Mouse (Mus musculus) ES-Bruce4 (cell line): ENCODE data around the gene N4bp2l2. TPM values are rescaled to one million over a fixed set of nuclear protein-coding genes. Genes with fewer than 3 reads are reported as not detected.
"Not testable (repeated sequence)": the region's sequence is repeated elsewhere in the genome, so short reads cannot be mapped to it uniquely, and the experiment has no call there.

Source experiments
- H3K27ac ChIP-seq: 2 replicates; pipeline ENCODE4 v1.5.1; 2012; ENCODE audit warnings: low read length, inconsistent platforms; ENCODE audit not compliant: insufficient read depth
- H3K27me3 ChIP-seq: 2 replicates; pipeline ENCODE4 v1.6.1; 2012; ENCODE audit warnings: mild to moderate bottlenecking, low read length, inconsistent platforms; ENCODE audit not compliant: control insufficient read depth, poor library complexity, insufficient read depth, severe bottlenecking
- H3K36me3 ChIP-seq: 2 replicates; pipeline ENCODE4 v1.6.1; 2012; ENCODE audit warnings: inconsistent platforms, mild to moderate bottlenecking, low read length, moderate library complexity; ENCODE audit not compliant: control insufficient read depth, poor library complexity, insufficient read depth, severe bottlenecking
- H3K4me1 ChIP-seq: one replicate; pipeline ENCODE4 v1.8.1; 2011; ENCODE audit warnings: low read length; ENCODE audit not compliant: control insufficient read depth, insufficient read depth
- H3K4me3 ChIP-seq: 2 replicates; pipeline ENCODE4 v1.5.1; 2011; ENCODE audit warnings: low read depth, mild to moderate bottlenecking, low read length
- H3K9ac ChIP-seq: 2 replicates; pipeline ENCODE4 v1.6.1; 2012; ENCODE audit warnings: low read depth, mild to moderate bottlenecking, inconsistent platforms; ENCODE audit not compliant: poor library complexity, severe bottlenecking
- H3K9me3 ChIP-seq: replicated peaks from 2 replicates; pipeline ENCODE4 v1.6.1; 2012; ENCODE audit warnings: mild to moderate bottlenecking, low read length, inconsistent platforms; ENCODE audit not compliant: control insufficient read depth, poor library complexity, insufficient read depth, severe bottlenecking
- CTCF ChIP-seq: IDR thresholded peaks from one replicate; pipeline ENCODE4 v1.8.1; 2011; ENCODE audit warnings: low read depth, low read length
- EP300 ChIP-seq: IDR thresholded peaks from 2 replicates; pipeline ENCODE4 v1.6.1; 2011; ENCODE audit warnings: low read depth, low read length; ENCODE audit not compliant: insufficient read depth
- POLR2A ChIP-seq: IDR thresholded peaks from one replicate; pipeline ENCODE4 v1.8.1; 2011; ENCODE audit warnings: low read length; ENCODE audit not compliant: insufficient read depth
- polyA plus RNA-seq: library from polyadenylated mRNA; stranded (reverse); fragments of >200 nt; gene quantifications from 2 replicates; pipeline ENCODE4 v1.2.4, GENCODE M21; 2011; ENCODE audit warnings: low read depth; ENCODE audit not compliant: missing spikeins, insufficient read depth, insufficient read length

N4bp2l2 gene
- polyA plus RNA-seq, 1 experiment: 179 TPM

DNA sequence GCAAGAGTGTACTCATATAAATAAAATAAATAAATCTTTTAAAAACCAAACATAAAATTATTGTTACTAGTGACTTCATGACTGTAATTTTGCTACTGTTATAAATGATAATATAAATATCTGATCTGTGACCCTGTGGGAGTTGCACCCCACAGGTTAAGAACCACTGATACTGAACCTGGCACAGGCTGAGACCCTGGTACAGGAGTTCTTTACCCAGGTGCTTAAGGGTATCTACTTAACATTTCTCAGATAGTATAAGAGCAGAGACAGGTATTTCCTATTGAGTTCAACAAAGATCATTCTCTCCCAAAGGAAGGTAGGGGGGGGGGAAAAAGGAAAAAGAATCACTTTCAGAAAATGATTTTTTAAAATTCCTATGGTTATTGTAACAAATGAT lies 11.4 kb downstream of the N4bp2l2 start:
- peaks cover 18% of the 10 kb centered on the region for H3K36me3 ChIP-seq
- no peak overlapping the region for H3K9ac ChIP-seq
- H3K4me3 ChIP-seq: no peak overlapping the region
- no peaks in the 10 kb centered on the region for H3K4me1 ChIP-seq
- no peaks in the 10 kb centered on the region for H3K27me3 ChIP-seq
- no peak overlapping the region for H3K27ac ChIP-seq
- no peaks in the 10 kb centered on the region for H3K9me3 ChIP-seq
- TF ChIP-seq CTCF (no peak), POLR2A (no peak), EP300 (no peak)

DNA sequence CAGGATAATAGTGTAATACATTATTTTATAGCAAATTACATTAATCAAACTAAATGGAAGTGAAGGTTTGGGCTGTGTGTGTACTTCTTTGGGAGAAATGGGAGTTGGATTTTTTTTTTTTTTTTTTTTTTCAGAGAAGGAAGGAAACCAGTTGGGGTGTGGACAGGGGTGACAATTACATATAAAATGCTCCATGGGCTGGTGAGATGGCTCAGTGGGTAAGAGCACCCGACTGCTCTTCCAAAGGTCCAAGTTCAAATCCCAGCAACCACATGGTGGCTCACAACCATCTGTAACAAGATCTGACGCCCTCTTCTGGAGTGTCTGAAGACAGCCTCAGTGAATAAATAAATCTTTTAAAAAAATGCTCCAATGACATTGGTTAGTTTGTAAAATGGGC lies 13.4 kb downstream of the N4bp2l2 start:
- no peak for TF ChIP-seq POLR2A
- no peak for TF ChIP-seq EP300
- no peak for TF ChIP-seq CTCF
- Histone ChIP-seq H3K27me3 (no peaks in the 10 kb centered on the region), H3K9me3 (no peaks in the 10 kb centered on the region), H3K9ac (no peak overlapping the region), H3K36me3 (peaks cover 22% of the 10 kb centered on the region), H3K4me3 (no peak overlapping the region), H3K27ac (no peak overlapping the region), H3K4me1 (no peaks in the 10 kb centered on the region)

DNA sequence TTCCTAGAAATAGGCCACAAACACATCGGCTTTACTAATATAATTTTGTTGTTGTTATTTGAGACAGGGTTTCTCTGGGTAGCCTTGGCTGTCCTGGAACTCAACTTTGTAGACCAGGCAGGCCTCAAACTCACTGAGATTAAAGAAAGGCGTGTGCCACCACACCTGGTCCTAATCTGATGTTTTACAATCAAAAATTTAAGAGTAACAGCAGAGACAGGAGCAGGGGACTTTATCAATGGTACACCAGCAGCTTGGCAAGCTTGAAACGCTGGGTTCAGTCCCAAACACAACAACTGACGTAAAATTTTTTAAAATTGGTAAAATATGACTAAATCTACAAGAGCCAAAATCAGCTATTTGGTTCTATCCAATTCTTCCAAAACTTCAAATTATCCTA lies 21.1 kb downstream of the N4bp2l2 start:
- no peaks in the 10 kb centered on the region for H3K4me1 ChIP-seq
- no peaks in the 10 kb centered on the region for H3K27me3 ChIP-seq
- no peak overlapping the region for H3K9ac ChIP-seq
- no peak overlapping the region for H3K4me3 ChIP-seq
- no peak overlapping the region for H3K27ac ChIP-seq
- TF ChIP-seq CTCF (no peak), EP300 (no peak), POLR2A (no peak)
- H3K36me3 ChIP-seq: peaks cover 47% of the 10 kb centered on the region
- H3K9me3 ChIP-seq: no peaks in the 10 kb centered on the region

DNA sequence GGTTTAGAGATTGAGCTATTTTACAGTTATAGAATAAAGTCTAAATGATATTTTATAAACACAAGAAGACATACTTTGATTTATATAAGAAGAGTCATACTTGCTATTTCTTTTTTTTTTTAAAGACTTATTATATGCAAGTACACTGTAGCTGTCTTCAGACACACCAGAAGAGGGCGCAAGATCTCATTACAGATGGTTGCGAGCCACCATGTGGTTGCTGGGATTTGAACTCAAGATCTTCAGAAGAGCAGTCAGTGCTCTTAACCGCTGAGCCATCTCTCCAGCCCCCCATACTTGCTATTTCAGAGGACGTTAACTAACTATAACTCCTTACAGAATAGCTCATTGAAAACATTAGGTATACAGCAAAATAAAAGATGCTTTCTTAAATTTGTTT lies 22.6 kb downstream of the N4bp2l2 start:
- not testable (repeated sequence) for H3K27ac ChIP-seq, H3K4me1 ChIP-seq, H3K27me3 ChIP-seq, H3K4me3 ChIP-seq, H3K9ac ChIP-seq, H3K9me3 ChIP-seq
- peaks cover 36% of the 10 kb centered on the region for H3K36me3 ChIP-seq

DNA sequence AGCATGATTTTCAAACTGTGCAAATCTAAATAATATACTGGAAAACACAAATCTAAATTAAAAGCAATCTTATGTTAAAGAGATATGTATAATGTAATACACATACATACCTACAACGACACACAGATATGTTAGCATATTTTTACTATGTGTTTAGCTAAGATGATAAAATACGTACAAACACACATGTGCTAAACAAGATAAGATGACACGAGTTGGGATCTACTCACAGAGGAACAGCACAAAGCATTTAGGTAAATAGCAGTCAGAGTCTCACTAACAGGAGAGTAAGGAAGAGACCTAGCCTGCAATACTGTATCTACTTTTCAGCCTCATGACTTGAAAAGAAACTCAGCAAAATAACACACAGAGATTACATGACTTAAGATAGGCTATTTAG lies 24.5 kb downstream of the N4bp2l2 start:
- Histone ChIP-seq H3K27ac (no peak overlapping the region), H3K9ac (no peak overlapping the region), H3K9me3 (no peaks in the 10 kb centered on the region), H3K27me3 (no peaks in the 10 kb centered on the region), H3K36me3 (peaks cover 32% of the 10 kb centered on the region), H3K4me1 (no peaks in the 10 kb centered on the region), H3K4me3 (no peak overlapping the region)
- TF ChIP-seq CTCF (no peak), POLR2A (no peak), EP300 (no peak)

DNA sequence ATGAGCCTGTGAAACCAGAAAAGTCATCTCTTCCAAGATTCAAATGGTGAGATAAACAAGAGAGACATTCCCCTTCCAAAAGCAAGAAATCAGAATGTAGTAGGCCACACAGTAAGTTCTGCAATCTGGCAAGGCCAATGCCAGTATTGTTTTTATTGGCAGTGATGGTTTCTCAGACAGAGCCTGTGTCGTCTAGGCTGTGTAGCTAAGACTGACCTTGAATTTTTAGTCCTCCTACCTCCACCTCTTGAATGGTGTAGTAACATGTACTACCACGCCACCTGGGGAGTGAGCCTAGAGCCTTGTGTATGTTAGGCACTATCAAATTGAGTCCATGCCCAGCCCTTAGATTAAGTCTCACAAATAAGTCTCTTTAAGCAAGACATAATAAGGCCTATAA lies 36.3 kb downstream of the N4bp2l2 start:
- H3K4me1 ChIP-seq: no peaks in the 10 kb centered on the region
- no peaks in the 10 kb centered on the region for H3K27me3 ChIP-seq
- H3K27ac ChIP-seq: no peak overlapping the region
- no peak overlapping the region for H3K4me3 ChIP-seq
- H3K9ac ChIP-seq: no peak overlapping the region
- no peaks in the 10 kb centered on the region for H3K9me3 ChIP-seq
- no peak for TF ChIP-seq POLR2A
- H3K36me3 ChIP-seq: no peaks in the 10 kb centered on the region; the same call in 1 of the 2 replicates

DNA sequence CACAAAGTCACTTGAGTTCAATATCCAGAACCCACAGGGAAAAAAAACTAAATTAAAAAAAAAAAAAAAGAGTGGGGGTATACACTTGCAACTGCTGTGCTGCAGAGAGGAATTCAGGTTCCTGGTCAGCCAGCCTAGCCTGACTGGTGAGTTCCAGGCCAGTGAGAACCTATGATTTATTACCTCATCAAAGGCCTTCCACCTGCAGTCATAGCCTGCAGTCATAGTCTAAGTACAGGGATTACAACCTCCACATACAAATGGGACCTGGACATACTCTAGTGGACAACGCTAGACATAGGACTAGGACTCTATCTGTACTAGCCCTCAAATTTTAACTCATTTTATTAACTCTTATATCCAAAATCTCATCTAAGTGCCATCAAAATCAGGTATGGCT lies 36.7 kb downstream of the N4bp2l2 start:
- Histone ChIP-seq H3K9me3 (no peaks in the 10 kb centered on the region), H3K27me3 (no peaks in the 10 kb centered on the region), H3K36me3 (no peaks in the 10 kb centered on the region; the same call in 1 of the 2 replicates), H3K4me3 (no peak overlapping the region), H3K9ac (no peak overlapping the region), H3K27ac (no peak overlapping the region), H3K4me1 (no peaks in the 10 kb centered on the region)
- TF ChIP-seq CTCF (no peak), POLR2A (no peak), EP300 (no peak)
